Mouse (Mus musculus) embryonic fibroblast, embryonic 13.5 days (primary cell): ENCODE data around the gene Nr4a1. TPM values are rescaled to one million over a fixed set of nuclear protein-coding genes. Genes with fewer than 3 reads are reported as not detected.

ENCODE experiments used
- H3K27ac ChIP-seq: 2 replicates; pipeline ENCODE4 v1.5.1; 2012; ENCODE audit warnings: low read length, control low read depth, inconsistent platforms; ENCODE audit not compliant: insufficient read depth
- H3K4me1 ChIP-seq: 2 replicates; pipeline ENCODE4 v1.6.1; 2011; ENCODE audit warnings: low read length; ENCODE audit not compliant: control insufficient read depth, insufficient read depth
- H3K4me3 ChIP-seq: 2 replicates; pipeline ENCODE4 v1.5.1; 2011; ENCODE audit warnings: mild to moderate bottlenecking, control low read depth, low read length; ENCODE audit not compliant: insufficient read depth
- CTCF ChIP-seq: IDR thresholded peaks from 2 replicates; pipeline ENCODE4 v1.5.1; 2011; ENCODE audit warnings: mild to moderate bottlenecking, control low read depth, low read length, moderate library complexity, borderline replicate concordance; ENCODE audit not compliant: insufficient read depth
- POLR2A ChIP-seq: IDR thresholded peaks from 2 replicates; pipeline ENCODE4 v1.6.1; 2011; ENCODE audit warnings: low read depth, mild to moderate bottlenecking, control low read depth, low read length, moderate library complexity
- polyA plus RNA-seq: library from polyadenylated mRNA; stranded (reverse); fragments of >200 nt; gene quantifications from 2 replicates; pipeline ENCODE4 v1.2.4, GENCODE M21; 2011; ENCODE audit warnings: low read depth; ENCODE audit not compliant: missing spikeins, insufficient read length

The Nr4a1 gene
- polyA plus RNA-seq, 1 experiment, result 68.2 TPM

DNA sequence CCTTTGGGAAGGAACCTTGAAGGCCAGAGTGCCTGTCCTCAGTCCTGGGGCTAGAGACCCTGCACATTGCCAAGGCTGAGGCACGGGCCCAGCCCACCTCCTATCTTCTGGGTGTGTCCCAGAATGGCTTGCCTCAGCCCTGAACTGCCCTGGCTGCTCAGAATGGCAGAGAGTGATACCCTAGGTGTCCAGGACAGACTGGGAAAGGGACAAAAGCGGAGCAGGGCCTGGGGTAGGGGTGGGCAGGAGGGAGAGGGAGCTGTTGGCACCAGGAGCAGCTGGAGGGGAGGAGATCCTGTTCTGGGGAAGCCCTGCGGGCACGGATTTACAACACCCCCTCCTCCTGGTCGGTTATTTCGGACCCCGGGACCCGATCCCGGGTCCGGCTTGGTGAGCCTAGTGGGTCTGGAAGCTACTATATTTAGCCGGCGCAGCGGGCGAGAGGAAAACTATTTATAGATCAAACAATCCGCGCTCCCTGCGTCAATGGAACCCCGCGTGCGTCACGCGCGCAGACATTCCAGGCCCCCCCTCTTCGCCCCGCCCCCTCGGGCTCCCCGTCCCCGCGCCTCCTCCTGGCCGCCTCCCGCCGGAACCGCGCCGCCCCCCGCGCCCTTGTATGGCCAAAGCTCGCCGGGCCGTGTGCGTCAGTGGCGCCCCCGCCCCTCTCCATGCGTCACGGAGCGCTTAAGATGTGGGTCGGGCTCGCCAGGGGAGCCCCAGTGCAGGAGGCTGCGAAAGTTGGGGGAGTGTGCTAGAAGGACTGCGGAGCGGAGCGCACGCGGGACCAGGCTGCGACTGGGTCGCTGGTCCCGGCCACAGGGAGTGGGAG is 12.3 kb downstream of the Nr4a1 start:
- TF ChIP-seq CTCF (no peak), POLR2A (peak; percentile 99)
- peaks cover 5% of the 10 kb centered on the region for H3K4me1 ChIP-seq
- peak overlapping the region; percentile 96 for H3K4me3 ChIP-seq
- H3K27ac ChIP-seq, result peak overlapping the region; percentile 42

DNA sequence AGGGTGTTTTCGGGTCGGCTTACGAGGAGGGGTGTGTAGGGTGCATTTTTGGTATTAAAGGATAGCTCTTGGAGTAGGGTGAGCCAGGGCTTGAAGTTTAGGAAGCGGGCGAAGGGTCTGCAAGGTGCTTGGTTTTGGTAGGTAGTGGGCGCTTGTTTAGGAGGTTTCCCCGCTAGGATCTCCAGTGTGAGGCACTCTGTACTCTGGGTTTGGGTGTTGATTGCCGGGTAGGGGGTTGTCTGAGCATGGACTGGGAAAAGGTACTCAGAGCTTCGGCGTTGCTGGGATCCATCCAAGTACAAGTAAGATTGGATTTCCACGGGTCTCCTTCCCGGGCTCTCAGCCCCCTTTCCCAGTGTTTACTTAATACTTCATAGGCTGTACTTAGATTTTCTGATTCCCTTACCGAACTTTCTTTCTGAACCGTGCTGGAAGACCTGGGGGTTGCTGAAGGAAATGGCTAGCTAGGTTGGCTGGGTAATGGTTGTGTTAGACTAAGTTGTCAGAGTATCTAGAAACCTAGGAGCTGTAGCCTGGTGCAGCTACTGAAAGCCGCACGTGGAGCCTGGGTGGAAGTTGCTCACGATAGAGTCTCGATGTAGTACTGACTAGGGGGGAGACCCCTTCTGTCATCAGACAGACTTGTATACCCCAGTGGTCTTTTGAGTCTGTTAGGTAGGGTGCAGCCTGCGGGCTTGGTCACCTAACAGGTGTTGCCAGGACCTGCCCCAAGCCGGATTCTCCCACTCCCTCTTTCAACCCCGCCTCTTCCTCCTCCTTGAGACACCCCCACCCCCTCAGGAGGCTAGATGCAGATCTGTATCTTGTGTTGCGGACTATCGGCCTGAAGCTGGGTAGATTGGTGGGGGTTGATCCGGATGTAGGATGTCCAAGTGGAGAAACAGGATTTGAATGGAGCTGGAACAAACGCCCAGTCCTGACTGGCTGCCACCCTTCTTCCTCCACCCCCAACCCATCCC is 13.3 kb downstream of the Nr4a1 start:
- TF ChIP-seq POLR2A (no peak), CTCF (no peak)
- H3K4me1 ChIP-seq, result peaks cover 5% of the 10 kb centered on the region
- no peak overlapping the region for H3K27ac ChIP-seq
- H3K4me3 ChIP-seq, result peak overlapping the region; percentile 96

GRCm38 (mm10) chr15:101270101-101270820 is 16.2 kb downstream of the Nr4a1 start:
- no peak overlapping the region for H3K27ac ChIP-seq
- peaks cover 5% of the 10 kb centered on the region for H3K4me1 ChIP-seq
- TF ChIP-seq POLR2A (no peak), CTCF (no peak)
- no peak overlapping the region for H3K4me3 ChIP-seq

DNA sequence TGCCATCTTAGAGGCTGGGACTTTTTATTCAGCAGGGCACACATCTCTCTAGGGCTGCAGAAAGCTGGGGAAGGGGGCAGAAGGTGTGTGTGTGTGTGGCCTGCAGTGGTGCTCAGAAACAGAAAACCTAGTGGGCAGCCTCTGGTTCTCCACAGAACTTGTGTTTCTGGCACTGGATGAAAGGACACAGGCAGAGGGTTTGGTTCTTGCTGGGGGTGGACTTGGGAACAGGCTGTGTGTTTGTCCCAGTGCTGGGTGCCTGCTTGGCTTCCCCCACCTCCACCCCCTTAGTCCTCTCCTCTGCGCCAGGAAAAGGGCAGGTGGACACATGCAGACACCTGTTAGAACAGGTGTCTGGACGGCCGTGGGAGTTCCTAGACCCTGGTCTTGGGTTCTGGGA is 17.0 kb downstream of the Nr4a1 start:
- H3K4me1 ChIP-seq, result peaks cover 4% of the 10 kb centered on the region
- H3K4me3 ChIP-seq, result no peak overlapping the region
- H3K27ac ChIP-seq, result no peak overlapping the region
- no peak for TF ChIP-seq POLR2A

- H3K4me1 ChIP-seq, result peaks cover 3% of the 10 kb centered on the region
- TF ChIP-seq CTCF (no peak), POLR2A (no peak)
- no peak overlapping the region for H3K4me3 ChIP-seq
- H3K27ac ChIP-seq, result no peak overlapping the region
Measured at GRCm38 (mm10) chr15:101271513-101271912, 17.4 kb downstream of the Nr4a1 start.

- Histone ChIP-seq H3K27ac (no peak overlapping the region), H3K4me3 (no peak overlapping the region), H3K4me1 (peaks cover under 1% of the 10 kb centered on the region)
- TF ChIP-seq CTCF, result no peak
- no peak for TF ChIP-seq POLR2A
Measured at GRCm38 (mm10) chr15:101274380-101274779, 20.3 kb downstream of the Nr4a1 start.

DNA sequence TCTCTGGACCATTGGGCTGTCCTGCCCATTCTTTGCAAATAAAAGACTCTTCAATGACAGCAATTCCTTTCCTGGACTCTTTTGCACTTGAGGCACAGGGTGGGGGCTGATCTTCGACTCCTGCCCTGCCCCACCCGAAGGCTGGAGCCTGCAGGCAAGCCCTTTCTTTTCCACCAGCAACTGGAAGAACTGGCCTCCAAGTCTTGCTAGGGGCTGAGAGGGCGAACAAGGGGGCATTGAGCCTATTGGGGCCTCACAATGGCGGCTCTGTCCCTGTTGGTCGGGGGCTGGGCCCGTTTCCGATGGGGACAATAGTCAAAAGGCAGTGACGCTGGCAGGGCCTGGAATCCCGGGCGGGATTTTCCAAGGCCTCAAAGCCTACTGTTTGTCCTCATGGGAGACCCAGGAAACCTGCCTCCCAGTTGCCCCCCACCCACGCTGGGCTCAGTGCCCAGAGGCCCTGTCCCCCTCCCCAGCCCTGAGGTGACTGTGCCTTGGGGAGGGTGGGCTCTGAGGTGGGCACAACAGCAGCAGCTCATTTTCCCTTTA is 23.4 kb downstream of the Nr4a1 start:
- H3K4me3 ChIP-seq, result no peak overlapping the region
- H3K4me1 ChIP-seq, result no peaks in the 10 kb centered on the region
- H3K27ac ChIP-seq, result no peak overlapping the region
- TF ChIP-seq CTCF (no peak), POLR2A (no peak)

GRCm38 (mm10) chr15:101278589-101278988 is 24.5 kb downstream of the Nr4a1 start:
- Histone ChIP-seq H3K4me3 (no peak overlapping the region), H3K27ac (no peak overlapping the region), H3K4me1 (no peaks in the 10 kb centered on the region)
- TF ChIP-seq POLR2A (no peak), CTCF (no peak)

GRCm38 (mm10) chr15:101279430-101279999 is 25.4 kb downstream of the Nr4a1 start:
- TF ChIP-seq POLR2A (no peak), CTCF (no peak)
- H3K4me3 ChIP-seq, result no peak overlapping the region
- no peak overlapping the region for H3K27ac ChIP-seq
- no peaks in the 10 kb centered on the region for H3K4me1 ChIP-seq
